Mouse (Mus musculus): ENCODE measurements around the gene Ston2. TPM values are rescaled to one million over a fixed set of nuclear protein-coding genes. Genes with fewer than 3 reads are reported as not detected.

Ston2 gene
- polyA plus RNA-seq (2012; rRNA removed; ENCODE audit: low replicate concordance) = 3.3 and 4.1 TPM in 2 replicates

DNA sequence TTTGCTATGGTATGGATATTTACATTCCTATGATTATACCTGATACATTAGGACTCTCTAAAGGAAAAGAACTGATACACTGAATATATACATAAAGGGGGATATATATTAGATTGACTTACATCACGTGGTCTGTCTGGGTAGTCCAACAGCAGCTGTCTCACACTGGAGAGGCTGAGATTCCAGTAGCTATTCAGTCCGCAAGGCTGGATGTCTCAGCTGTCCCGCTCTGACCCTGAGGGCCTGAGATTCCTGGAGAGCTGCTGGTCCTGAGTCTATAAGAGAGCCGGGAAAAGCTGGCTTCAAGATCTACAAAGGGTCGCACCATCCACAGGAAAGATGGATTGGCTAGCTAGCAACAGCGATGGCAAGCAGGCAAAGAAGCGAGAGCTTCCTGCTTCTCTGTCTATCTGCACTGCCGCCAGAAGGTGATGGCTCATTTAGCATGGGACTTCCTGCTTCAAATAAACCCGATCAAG is at the start of gene Ston2:
Ston2 (minus strand) TSS at position 429 of the 479 bp plus-strand sequence.

DNA sequence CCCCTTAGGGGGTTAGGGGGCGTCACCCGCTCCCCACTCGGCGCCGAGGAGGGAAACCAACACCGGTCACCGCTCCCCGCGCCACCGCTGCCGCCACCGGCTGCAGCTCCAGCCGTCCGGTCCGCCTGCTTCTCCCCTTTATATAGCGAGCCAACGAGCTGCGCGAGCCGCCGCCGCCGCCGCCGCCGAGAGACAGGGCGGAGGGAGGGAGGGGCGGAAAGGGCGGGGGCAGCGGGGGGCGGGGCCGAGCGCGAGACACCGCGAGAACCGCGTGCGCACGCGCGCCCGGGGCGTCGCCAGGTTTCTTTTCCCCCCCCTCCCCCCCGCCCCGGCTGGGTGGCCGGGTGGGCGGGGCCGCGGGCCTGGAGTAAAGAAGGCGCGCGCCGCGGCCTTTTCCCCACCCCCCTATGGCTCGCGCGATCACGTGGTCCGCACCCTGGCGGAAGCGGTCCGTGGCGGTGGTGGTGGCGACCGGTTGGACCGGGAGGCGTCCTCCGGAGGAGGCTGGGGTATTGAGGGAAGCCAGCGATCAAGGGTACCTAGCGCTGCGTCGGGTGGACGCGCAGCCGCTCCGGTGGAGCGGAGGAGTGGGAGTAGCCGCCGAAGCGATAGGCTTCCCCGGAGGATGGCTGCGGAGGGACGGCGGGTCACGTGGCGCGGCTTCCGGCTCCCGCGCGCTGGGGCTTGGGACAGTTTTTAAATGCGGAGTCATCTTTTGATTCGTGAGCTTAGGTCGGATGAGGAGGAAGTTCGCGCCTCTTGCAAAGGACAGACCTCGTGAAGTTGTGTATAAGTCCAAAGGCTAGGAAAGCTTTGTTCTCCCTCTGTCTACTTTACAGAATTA is 198.1 kb downstream of the Ston2 start, which contains the start of gene Gtf2a1:
Gtf2a1 (minus strand) TSS at position 641 of the 844 bp plus-strand sequence.

Other genes with a start within 250 kb of the Ston2 start
- 5.0 and 8.9 TPM in 2 replicates for gene Gtf2a1, start 197.9 kb downstream of the Ston2 start, polyA plus RNA-seq (2012; rRNA removed; ENCODE audit: low replicate concordance)
- 13.0 and 21.1 TPM in 2 replicates for gene Sel1l, start 60.8 kb upstream of the Ston2 start, polyA plus RNA-seq (2012; rRNA removed; ENCODE audit: low replicate concordance)